Mouse (Mus musculus) thymus, postnatal 25 days (tissue): ENCODE measurements around the gene Mthfd2.

Experiments used
- DNase-seq: peaks from one replicate; pipeline ENCODE4 v3.0.0; 2022

Mthfd2 gene

GRCm38 (mm10) chr6:83327591-83328190, 2.0 kb upstream of the Mthfd2 start:
- no peak for DNase-seq

DNA sequence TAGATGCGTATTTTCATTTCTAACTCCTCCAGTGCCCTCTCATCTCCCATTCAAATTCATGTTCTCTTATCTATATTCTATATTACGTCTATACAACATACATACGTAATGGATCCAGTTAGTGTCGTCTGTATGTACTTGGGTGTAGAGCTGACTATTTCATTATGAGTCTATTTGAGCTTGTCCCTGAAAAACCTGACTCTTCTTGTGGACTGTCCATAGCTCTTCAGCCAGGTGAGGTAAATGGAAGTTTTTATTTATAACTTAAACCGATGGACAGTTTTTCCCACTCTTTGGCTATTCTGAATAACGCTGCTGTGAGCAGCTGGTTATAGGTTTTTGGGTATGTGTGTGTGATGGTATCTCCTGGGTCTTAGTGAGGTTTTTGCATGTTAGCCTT, 1.1 kb upstream of the Mthfd2 start:
- DNase-seq, result no peak

- no peak for DNase-seq
These were observed 657 bp upstream of the Mthfd2 start for GRCm38 (mm10) chr6:83326394-83326736.

DNA sequence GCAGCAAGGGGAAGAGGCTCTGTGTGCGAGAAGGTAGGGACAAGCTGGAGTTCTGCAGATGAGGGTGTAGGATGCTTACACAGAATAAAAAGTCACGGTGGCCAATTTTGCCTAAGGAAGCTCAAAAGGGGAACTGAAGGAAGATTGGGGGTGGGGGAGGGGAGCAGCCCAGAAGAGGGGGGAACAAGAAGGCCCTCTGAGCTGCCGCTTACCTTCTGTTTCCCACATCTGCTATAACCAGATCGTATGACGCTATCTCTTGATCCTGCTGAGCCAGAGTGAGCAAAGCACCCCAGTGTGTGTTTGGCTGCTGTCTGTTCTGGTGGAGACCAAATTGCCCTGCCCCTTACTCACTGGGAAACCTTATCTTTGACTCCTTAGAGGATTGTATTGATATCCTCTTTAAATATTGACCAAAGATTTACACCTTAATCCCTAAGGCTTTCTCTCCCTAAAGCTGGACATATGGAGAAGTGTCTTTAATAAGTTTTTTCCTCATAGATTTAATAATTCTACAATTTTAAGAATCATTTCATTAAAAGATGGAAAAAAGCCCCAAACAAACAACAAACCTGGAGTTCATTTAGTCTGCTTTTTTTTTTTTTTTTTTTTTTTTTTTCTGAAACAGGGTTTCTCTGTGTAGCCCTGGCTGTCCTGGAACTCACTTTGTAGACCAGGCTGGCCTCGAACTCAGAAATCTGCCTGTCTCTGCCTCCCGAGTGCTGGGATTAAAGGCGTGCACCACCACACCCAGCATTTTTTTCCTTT, 1.9 kb downstream of the Mthfd2 start:
- no peak for DNase-seq

GRCm38 (mm10) chr6:83322794-83323193, 2.9 kb downstream of the Mthfd2 start:
- DNase-seq, result no peak

DNA sequence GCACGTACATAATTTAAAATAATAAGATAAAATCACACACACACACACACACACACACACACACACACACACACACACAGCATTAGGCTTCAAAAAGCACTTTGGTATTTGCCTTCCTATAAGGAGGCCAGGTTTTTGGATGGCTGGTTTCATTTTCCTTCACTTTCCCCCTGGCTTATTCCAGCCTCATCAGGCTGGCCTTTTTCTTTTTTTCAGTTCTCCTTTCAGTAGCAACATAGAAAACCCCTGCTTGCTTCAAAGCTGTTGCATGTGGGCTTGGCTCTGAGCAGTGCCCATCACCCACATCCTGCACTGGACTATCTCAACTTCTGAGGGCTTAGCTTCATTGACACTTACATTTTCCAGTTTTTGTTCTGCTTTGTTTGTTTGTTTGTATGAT, 3.8 kb downstream of the Mthfd2 start:
- no peak for DNase-seq

- DNase-seq, result peak; percentile 93
These were observed 8.5 kb downstream of the Mthfd2 start for GRCm38 (mm10) chr6:83317108-83317741.

DNA sequence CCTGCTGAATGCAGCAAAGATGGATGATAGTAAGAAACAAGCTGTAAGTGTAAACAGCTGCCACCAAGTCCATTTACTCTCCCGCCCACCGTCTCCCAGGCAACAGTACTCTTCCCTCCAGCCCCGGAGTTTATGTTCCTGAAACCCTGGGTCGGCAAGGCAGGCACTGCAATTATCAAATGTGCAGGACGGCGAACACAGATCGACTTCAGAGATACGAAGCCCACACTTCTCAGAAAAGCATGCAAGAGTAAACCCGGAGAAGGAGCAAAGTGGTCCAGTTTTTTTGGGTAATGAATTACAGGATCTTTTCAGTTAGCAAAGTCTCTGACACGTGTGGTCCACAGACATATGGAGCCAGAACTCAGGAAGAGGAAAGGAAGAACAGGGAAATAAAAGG, 9.7 kb downstream of the Mthfd2 start:
- DNase-seq, result no peak

- DNase-seq, result no peak
These were observed 10.4 kb downstream of the Mthfd2 start for GRCm38 (mm10) chr6:83315293-83315692.

DNA sequence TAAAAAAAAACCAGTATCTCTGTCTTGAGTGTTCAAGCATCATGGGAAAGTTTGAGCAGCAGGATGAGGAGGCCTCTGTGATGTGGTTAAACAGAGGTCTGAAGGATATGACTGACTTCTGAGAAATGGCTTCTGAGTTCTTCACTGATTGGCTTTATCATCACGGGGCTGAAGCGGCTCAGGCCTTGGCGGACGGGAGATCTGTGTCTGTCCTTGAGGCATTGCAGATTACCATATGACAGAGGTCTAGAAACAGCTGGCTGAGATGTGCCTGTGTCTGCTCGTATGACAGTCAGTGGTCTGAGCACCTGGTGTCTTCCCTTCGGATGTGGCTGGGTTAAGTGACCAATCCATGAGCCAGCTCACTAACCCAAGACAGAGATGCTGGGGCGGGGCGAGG, 13.2 kb downstream of the Mthfd2 start:
- peak; percentile 12 for DNase-seq

DNA sequence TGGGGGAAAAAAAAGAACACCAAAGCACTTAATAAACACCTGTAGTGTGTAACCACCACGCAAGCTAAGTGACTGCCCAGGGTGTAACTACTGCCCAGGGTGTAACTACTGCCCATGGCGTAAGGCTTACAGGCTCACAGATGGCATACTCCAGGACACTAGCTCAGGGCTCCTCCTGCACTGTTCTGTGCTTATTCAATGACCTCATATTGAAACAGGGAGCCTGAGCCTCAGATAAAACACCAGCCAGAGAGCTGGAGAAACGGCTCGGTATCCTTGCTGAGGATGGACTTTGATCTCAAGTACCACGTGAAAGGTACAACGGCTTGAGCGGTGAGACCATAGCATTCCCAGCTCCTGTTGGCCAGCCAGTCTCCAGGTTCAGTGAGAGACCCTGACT, 13.7 kb downstream of the Mthfd2 start:
- DNase-seq, result no peak

- DNase-seq, result no peak
These were observed 14.5 kb downstream of the Mthfd2 start for GRCm38 (mm10) chr6:83311206-83311605.

GRCm38 (mm10) chr6:83309017-83309416, 16.7 kb downstream of the Mthfd2 start:
- no peak for DNase-seq

GRCm38 (mm10) chr6:83302264-83302663, 23.4 kb downstream of the Mthfd2 start:
- DNase-seq, result no peak

DNA sequence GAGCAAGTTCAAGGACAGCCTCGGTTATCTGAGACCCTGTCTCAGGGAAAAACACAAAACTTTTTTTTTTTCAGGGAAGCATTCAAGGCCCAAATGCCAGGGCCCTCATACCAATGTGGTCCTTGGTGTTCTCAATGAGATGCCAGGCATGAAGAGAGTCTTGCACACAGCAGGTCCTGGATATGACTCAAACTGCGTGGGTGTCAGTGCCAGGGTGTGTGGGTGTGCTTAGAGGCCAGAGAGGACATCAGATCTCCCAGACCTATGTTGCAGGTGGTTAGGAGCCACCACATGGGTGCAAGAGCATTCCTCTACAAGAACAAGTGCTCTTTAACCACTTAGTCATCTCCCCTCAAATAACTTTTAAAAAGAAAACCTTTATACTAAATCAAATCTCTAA, 24.4 kb downstream of the Mthfd2 start:
- DNase-seq, result no peak

DNA sequence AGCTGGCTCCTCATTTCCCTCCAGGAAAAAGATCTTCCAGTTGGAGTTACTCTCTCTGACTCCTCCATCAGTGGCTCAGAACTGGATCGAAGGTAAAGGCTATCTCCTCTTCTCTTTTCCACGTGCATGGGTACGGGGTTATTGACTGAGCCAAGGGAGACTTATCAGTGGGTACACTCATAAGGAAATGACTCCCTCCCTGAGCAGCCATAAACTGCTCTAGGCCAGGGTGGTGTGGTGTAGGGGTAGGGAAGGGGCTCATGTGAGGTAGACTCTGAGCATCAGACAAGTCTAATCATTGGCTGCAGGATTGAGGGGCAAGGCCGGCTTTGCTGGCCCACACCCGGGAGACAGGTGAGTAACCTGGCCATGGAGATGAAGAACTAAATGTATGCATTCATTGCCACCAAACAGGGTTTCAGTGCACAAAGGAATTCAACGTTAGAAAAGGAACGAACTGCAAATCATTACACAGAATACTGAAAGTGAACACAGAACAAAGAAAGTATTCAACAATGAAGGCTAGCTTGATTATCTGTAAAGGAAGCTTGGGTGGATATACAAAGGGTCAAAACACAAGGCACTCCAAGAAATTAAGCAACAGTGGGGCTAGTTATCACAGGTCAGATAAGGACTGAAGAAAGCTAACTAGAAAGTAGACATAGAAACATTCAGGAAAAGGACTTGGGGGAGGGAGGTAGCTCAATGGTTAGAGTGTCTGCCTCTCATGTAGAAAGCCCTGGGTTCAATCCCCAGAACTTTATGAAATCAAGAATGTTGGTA, 25.1 kb downstream of the Mthfd2 start:
- DNase-seq, result no peak

DNA sequence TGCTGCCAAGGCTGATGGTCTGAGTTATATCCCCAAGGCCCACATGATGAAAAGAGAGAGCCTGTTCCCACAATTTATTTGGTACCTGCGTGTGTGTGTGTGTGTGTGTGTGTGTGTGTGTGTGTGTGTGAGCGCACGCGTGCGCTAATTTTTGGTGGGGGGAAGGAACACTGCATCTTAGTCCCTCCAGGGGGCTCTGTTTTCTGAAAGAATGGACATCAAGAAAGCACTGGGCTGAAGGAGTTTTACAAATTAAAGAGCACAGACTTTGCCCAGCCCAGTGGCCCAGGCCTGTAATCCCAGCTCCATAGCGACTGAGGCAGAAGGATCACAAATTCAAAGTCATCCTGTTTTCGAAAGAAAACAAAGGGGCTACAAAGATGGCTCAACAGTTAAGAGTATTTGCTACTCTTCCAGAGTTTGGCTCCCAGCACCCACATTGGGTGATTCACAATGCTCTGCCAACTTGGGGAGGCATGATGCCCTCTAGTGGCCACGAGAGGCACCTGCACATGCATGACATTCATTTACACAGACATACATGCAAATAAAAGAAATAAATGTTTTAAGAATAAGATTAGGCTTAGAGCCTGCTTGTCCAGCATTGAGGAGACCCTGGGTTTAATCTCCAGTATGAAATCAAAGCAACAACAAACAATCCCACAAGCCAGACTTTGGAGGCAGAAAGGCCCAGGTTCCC, 45.3 kb downstream of the Mthfd2 start:
- DNase-seq, result peak; percentile 36

GRCm38 (mm10) chr6:83278881-83279280, 46.8 kb downstream of the Mthfd2 start:
- peak; percentile 49 for DNase-seq

DNA sequence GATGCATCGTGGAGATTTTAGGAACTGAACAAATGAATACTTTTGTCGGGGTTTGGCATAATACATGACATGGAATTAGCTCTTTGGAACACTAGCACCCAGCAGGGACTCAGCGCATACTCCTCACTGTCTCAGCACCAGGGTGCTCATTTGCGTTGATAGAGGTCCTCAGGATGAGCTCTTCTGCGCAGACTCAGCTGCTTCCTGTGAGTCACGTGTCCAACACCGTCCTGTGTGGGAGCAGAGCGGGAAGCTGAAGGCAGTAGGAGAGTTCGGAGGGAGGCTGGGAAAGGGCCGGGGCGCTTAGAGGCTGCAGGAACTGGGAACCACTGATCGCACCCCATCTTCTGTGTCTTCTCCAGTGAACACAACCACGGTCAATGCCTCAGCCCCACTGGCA, 48.6 kb downstream of the Mthfd2 start:
- no peak for DNase-seq

DNA sequence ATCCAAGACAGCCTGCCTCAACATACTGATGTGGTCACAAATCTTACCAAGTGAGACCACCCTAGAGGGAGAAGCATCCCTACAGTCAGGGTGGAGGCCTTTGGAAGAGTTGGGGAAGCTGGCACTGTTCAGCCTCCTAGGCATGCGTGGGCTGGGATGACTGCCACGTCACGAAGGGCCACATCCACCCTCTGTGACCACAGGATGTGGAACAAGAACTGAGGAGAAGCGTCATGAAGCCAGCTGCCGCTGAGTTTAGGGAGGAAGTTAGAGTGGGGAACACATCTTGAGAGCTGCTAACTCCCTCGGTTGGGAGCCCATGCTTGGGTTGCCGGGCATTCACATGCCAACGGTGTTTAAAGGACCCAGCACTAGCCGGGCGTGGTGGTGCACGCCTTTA, 52.0 kb downstream of the Mthfd2 start:
- DNase-seq, result peak; percentile 22

DNA sequence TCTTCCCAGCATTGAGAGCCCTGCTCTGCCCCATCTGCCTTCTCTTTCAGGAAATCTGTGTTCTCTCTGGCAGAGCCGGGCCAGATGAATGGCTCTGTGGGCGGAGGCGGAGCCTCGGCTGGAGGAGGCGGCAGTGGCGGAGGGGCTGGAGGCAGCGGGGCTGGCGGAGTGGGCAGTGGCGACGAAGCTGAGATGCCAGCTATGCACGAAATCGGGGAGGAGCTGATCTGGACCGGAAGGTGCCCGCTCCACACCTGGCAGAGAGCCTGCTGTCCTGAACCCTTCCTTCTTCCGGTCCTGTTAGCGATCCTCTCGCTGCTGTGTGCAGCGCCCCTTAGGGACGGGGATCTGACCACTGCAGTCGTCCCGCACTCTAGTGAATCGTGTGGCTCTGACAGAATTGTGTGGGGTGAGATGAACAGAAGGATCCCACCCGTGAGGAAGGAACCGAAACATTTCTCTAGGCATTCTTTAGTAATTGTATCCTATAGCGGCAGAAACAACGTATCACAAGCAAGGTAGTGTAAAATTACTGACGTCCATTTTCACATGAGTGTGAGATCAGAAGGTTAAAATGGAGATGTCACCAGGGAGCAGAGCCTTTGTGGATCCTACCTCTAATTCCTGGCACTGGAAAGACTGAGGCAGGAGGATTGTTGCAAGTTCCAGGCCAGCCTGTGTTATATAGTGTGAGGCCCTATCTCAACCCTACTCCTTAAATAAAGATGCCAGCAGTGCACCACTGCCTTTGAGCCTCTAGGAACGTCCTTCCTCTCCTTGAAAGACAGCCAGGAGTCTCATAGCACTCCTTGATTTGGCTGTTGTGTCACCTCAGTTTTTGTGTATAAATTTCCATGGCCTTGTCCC, 57.3 kb downstream of the Mthfd2 start:
- DNase-seq, result peak; percentile 64

DNA sequence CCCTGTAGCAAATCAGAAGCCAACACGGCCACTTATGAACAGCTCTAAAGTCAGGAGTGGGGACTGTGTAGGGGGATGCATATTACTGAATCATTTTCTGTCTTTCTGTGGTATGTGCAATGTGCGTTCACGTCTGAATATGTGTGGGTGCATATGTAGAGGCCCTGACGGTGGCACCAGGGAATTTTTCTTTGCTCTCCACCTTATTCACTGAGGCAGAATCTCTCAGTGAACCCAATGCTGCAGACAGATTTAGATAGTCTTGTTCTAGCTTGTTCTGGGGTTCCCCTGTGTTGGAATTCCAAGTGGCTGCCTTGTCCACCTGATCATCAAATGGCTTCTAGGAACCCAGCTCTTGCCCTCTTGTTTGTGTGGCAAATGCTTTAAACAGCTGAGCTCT, 58.1 kb downstream of the Mthfd2 start:
- no peak for DNase-seq
